Mouse (Mus musculus): Measurements from ENCODE around the gene Calhm6. TPM values are rescaled to one million over a fixed set of nuclear protein-coding genes. Genes with fewer than 3 reads are reported as not detected.

Calhm6 gene
- total and polyA plus RNA-seq, 2 experiments from 2014 or later = 0.29 to 0.84 TPM

DNA sequence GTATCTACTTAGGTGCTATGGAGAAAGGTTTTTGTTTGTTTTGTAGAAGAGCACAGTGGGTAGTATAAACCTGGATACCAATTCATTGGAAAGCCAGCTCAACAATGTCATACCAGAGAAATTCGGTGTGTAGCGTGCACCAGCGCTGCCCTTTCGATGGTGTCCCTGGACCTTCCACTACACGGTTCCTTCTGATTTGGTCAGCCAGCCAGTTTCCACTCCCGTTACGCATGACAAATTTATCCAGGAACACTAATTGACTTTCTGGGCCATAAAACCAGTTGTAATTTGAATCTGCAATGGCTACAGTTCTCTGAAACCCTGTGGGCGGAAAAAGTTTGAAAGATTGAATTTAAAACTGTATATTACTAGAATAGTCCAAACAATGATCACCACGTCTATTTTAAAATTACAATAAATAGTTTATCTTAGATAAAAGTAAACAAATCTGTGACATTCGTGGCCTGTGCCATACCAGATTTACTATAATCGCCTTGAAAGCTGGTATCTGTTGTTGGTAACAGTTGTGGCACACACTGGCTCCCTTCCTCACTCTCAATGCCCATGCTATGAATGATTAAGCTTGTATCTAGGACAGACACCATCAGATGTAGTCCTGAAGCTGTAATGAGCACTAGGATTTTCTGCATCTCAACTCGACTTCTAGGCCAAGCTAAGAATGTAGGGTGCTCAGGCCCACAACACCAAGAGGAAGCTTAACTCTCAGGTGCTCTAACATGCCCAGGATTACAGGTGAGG is 28.2 kb upstream of the Calhm6 start:
- no peak overlapping the region for H3K9ac ChIP-seq
- no peaks in the 10 kb centered on the region for H3K9me3 ChIP-seq (ENCODE audit: low read length)
- WGBS = 84% methylated on average over 12 of the region's 12 CpGs
- H3K4me3 ChIP-seq (ENCODE audit: low read depth, low read length) = no peak overlapping the region
- H3K27ac ChIP-seq (ENCODE audit: low read depth, low read length) = no peak overlapping the region
- no peak for ATAC-seq
- no peaks in the 10 kb centered on the region for H3K27me3 ChIP-seq (ENCODE audit: insufficient read depth, low read length)
- no peaks in the 10 kb centered on the region for H3K36me3 ChIP-seq (ENCODE audit: insufficient read depth)
- no peaks in the 10 kb centered on the region for H3K4me1 ChIP-seq (ENCODE audit: insufficient read depth)
- no peak for DNase-seq
- no peak for TF ChIP-seq CTCF (IDR thresholded peaks at IDR 0.05; ENCODE audit: low read depth)
- no peak overlapping the region for H3K4me2 ChIP-seq (ENCODE audit: low read depth)

DNA sequence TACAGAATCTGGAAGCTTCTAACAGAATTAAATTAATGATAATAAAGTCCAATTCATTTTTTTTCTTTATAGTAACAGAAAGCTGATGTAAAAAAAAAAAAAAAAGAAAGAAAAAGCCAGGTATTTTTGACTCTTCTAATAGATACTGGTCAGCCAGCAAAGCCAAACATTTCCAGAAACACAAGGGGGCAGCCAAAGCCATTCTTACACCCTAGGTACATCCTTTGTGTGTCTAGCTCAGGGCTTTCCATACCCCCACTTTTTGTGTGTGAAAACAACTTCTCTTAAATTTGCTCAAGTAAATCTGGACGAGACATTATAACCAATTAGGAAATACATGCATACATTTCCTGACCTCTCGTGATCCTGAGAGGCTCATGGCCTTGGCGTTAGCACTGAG is 24.0 kb upstream of the Calhm6 start:
- ATAC-seq (no peak), DNase-seq (no peak)
- Histone ChIP-seq H3K4me2 (ENCODE audit: low read depth) (no peak overlapping the region), H3K27me3 (ENCODE audit: insufficient read depth, low read length) (no peaks in the 10 kb centered on the region), H3K27ac (ENCODE audit: low read depth, low read length) (no peak overlapping the region), H3K9me3 (ENCODE audit: low read length) (no peaks in the 10 kb centered on the region), H3K36me3 (ENCODE audit: insufficient read depth) (no peaks in the 10 kb centered on the region), H3K4me3 (ENCODE audit: low read depth, low read length) (no peak overlapping the region), H3K9ac (no peak overlapping the region), H3K4me1 (ENCODE audit: insufficient read depth) (no peaks in the 10 kb centered on the region)
- 90% methylated on average over 3 of the region's 3 CpGs for WGBS
- TF ChIP-seq CTCF (IDR thresholded peaks at IDR 0.05; ENCODE audit: low read depth) = peak; percentile 18; the same call in 1 of the 2 replicates

DNA sequence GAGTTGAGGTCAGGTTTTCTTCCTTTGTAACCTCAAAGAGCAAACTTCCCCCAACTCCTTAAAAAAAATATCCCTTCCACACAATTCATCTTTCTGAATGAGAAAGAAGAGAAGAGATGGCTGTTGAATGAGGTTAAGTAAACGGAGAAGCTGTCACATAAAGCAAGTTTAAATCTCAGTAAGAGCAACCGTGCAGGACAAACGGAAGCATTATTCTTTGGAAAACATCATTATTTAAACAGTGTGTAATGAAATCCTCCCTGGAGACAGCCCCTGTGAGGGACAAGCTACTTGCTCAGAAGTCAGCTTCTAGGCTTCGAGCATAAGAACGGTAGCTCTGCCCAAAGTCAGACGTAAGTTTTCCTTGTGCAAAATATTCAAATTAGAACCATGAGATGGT is 22.7 kb upstream of the Calhm6 start:
- WGBS = 37% methylated on average over 6 of the region's 6 CpGs
- Histone ChIP-seq H3K27ac (ENCODE audit: low read depth, low read length) (no peak overlapping the region), H3K9me3 (ENCODE audit: low read length) (no peaks in the 10 kb centered on the region), H3K4me3 (ENCODE audit: low read depth, low read length) (no peak overlapping the region), H3K36me3 (ENCODE audit: insufficient read depth) (no peaks in the 10 kb centered on the region), H3K9ac (no peak overlapping the region), H3K4me1 (ENCODE audit: insufficient read depth) (no peaks in the 10 kb centered on the region), H3K27me3 (ENCODE audit: insufficient read depth, low read length) (no peaks in the 10 kb centered on the region), H3K4me2 (ENCODE audit: low read depth) (no peak overlapping the region)
- ATAC-seq (no peak), DNase-seq (no peak)
- TF ChIP-seq CTCF (IDR thresholded peaks at IDR 0.05; ENCODE audit: low read depth) = no peak

DNA sequence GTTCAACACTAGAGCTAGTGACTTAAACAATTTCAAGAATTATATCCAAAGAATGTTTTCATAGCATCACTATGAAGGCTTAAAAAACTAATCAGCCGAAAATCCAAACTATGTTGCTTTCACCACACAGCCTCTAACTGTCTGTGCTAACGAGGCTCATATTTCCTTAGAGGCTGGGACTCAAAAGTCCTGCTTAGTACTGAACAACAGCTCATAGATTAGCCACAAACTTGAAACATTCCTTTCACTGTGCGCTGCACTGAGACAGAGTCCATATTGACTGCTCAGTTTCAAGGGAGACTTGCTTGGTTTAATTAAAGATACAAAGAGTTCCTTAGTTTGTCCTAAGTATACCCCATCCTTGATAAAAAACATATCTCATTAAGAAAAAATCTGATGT is 22.0 kb upstream of the Calhm6 start:
- no peak for ATAC-seq
- no peak for DNase-seq
- no peak overlapping the region for H3K4me3 ChIP-seq (ENCODE audit: low read depth, low read length)
- no peaks in the 10 kb centered on the region for H3K36me3 ChIP-seq (ENCODE audit: insufficient read depth)
- no peak for TF ChIP-seq CTCF (IDR thresholded peaks at IDR 0.05; ENCODE audit: low read depth)
- H3K9ac ChIP-seq = no peak overlapping the region
- H3K4me2 ChIP-seq (ENCODE audit: low read depth) = no peak overlapping the region
- H3K27me3 ChIP-seq (ENCODE audit: insufficient read depth, low read length) = no peaks in the 10 kb centered on the region
- no peak overlapping the region for H3K27ac ChIP-seq (ENCODE audit: low read depth, low read length)
- WGBS = 29% methylated on average over 3 of the region's 3 CpGs
- no peaks in the 10 kb centered on the region for H3K4me1 ChIP-seq (ENCODE audit: insufficient read depth)
- no peaks in the 10 kb centered on the region for H3K9me3 ChIP-seq (ENCODE audit: low read length)

DNA sequence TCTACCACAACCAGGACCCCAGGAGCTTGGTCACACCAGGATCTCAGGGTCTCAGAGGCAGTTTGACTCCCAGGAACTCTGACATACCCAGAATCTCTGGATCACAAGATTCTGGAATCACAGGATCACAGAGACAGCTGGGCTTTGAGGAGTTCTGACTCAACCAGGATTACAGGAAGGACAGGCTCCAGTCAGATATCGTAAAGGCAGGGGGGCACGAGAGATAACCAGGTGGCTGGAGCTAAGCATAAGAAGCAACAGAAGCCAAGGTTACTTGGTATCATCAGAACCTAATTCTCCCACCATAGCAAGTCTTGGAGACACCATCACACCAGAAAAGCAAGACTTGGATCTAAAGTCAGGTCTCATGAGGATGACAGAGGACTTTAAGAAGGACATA is 13.9 kb upstream of the Calhm6 start:
- H3K4me3 ChIP-seq (ENCODE audit: low read depth, low read length) = no peak overlapping the region
- no peak overlapping the region for H3K4me2 ChIP-seq (ENCODE audit: low read depth)
- no peak overlapping the region for H3K27ac ChIP-seq (ENCODE audit: low read depth, low read length)
- no peaks in the 10 kb centered on the region for H3K9me3 ChIP-seq (ENCODE audit: low read length)
- no peaks in the 10 kb centered on the region for H3K27me3 ChIP-seq (ENCODE audit: insufficient read depth, low read length)
- H3K36me3 ChIP-seq (ENCODE audit: insufficient read depth) = no peaks in the 10 kb centered on the region
- H3K9ac ChIP-seq = no peak overlapping the region
- no peak for TF ChIP-seq CTCF (IDR thresholded peaks at IDR 0.05; ENCODE audit: low read depth)
- H3K4me1 ChIP-seq (ENCODE audit: insufficient read depth) = no peaks in the 10 kb centered on the region
- DNase-seq (no peak), ATAC-seq (no peak)
- 96% methylated on average over 2 of the region's 2 CpGs for WGBS

DNA sequence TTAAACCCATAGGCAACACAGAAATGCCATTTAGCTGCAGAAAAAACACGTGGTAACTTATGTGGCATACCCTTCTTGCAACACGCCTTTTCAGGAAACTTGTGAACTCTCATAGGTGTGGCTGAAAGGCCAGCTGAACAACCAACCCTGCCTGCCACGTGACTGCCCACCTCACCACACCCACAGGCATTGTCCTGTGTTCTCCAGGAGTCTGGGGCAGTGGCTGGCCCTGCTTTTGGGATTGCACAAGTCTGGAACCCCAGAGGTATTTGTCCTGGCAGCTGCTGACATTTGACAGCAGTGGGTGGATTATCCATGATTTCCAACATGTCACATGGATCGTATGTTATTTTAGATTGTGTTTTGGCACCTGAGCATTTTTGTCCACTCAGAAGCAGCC is 12.0 kb upstream of the Calhm6 start:
- no peaks in the 10 kb centered on the region for H3K27me3 ChIP-seq (ENCODE audit: insufficient read depth, low read length)
- H3K4me1 ChIP-seq (ENCODE audit: insufficient read depth) = no peaks in the 10 kb centered on the region
- H3K9me3 ChIP-seq (ENCODE audit: low read length) = no peaks in the 10 kb centered on the region
- TF ChIP-seq CTCF (IDR thresholded peaks at IDR 0.05; ENCODE audit: low read depth) = no peak
- H3K36me3 ChIP-seq (ENCODE audit: insufficient read depth) = no peaks in the 10 kb centered on the region
- no peak overlapping the region for H3K4me2 ChIP-seq (ENCODE audit: low read depth)
- H3K4me3 ChIP-seq (ENCODE audit: low read depth, low read length) = no peak overlapping the region
- DNase-seq (no peak), ATAC-seq (no peak)
- H3K9ac ChIP-seq = no peak overlapping the region
- H3K27ac ChIP-seq (ENCODE audit: low read depth, low read length) = no peak overlapping the region
- 66% methylated on average over 4 of the region's 4 CpGs for WGBS

DNA sequence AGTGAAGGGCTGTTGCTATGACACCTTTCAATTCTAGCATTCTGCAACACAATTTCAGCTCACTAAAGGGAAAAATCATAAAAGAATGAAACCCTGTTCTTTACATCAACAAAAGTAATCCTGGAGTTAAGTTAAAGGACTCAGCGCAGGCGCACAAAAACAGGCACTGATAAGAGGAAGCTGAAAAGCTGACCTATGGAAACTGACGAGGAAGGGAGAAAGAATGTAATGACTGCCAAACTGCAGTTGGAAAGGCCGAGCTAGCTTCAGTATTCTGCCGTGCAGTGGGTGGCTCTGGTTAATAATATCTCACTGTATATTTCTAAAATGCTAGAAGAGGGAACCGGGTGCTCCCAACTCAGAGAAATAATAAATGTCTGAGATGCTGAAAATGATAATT is 10.2 kb upstream of the Calhm6 start:
- DNase-seq (no peak), ATAC-seq (no peak)
- Histone ChIP-seq H3K27ac (ENCODE audit: low read depth, low read length) (no peak overlapping the region), H3K36me3 (ENCODE audit: insufficient read depth) (no peaks in the 10 kb centered on the region), H3K4me3 (ENCODE audit: low read depth, low read length) (no peak overlapping the region), H3K4me2 (ENCODE audit: low read depth) (no peak overlapping the region), H3K9me3 (ENCODE audit: low read length) (no peaks in the 10 kb centered on the region), H3K4me1 (ENCODE audit: insufficient read depth) (no peaks in the 10 kb centered on the region), H3K27me3 (ENCODE audit: insufficient read depth, low read length) (no peaks in the 10 kb centered on the region), H3K9ac (no peak overlapping the region)
- TF ChIP-seq CTCF (IDR thresholded peaks at IDR 0.05; ENCODE audit: low read depth) = no peak
- WGBS = 64% methylated on average over 6 of the region's 6 CpGs

Data from forebrain, postnatal 0 days (tissue).